Mouse (Mus musculus) splenic B cell, adult 2 months (primary cell): ENCODE results near the gene Syngr1.

Source experiments
- DNase-seq: peaks from one replicate; pipeline ENCODE4 v3.0.0-alpha.2; 2011; ENCODE audit warnings: low read depth, low spot score
- H3K27me3 ChIP-seq: 2 replicates; pipeline ENCODE4 v1.6.1; 2012; ENCODE audit warnings: mild to moderate bottlenecking, low read length, moderate library complexity, mixed read lengths; ENCODE audit not compliant: control insufficient read depth, poor library complexity, insufficient read depth, severe bottlenecking
- H3K36me3 ChIP-seq: 2 replicates; pipeline ENCODE4 v1.6.1; 2012; ENCODE audit warnings: mild to moderate bottlenecking, low read length, moderate library complexity, mixed read lengths; ENCODE audit not compliant: control insufficient read depth, poor library complexity, insufficient read depth, severe bottlenecking

The Syngr1 gene

DNA sequence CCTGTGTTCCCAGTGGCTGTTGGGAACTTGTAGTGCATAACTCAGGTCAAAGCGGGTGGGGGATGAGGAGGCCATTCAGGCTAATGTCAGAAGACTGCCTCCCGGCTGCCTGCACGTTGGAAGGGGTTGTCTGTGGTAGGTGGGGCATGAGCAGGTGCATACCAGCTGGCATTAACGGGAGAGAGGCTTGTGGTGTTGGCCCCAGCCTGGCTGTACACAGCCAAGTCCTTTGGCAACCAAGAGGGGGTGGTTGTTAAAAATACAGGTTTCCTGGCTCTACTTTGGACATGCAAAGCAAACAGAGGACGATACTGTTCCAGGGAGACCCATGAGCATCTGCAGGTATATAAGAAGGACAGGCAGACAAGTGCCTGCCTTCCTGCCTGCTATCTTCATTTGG, 74.3 kb downstream of the Syngr1 start:
- no peak for DNase-seq
- H3K36me3 ChIP-seq = peaks cover 2% of the 10 kb centered on the region; the same call in 1 of the 2 replicates

More for the DNA sequence above, 74.3 kb downstream of the Syngr1 start:
- H3K27me3 ChIP-seq = no peaks in the 10 kb centered on the region
